Mouse (Mus musculus) liver, embryonic 14.5 days (tissue): ENCODE results near the gene Foxn3.

Experiments
- CTCF ChIP-seq: IDR thresholded peaks from 2 replicates; pipeline ENCODE4 v1.5.1; 2016; ENCODE audit warnings: antibody characterized with exemption, low read depth, control low read depth
- EP300 ChIP-seq: IDR thresholded peaks from 2 replicates; pipeline ENCODE4 v1.6.1; 2016; ENCODE audit warnings: antibody characterized with exemption, low read depth

GRCm38 (mm10) chr12:99217145-99217698, 346.2 kb downstream of the Foxn3 start:
- TF ChIP-seq CTCF (no peak), EP300 (no peak)
